Mouse (Mus musculus): ENCODE data around the gene Hfe. TPM values are rescaled to one million over a fixed set of nuclear protein-coding genes. Genes with fewer than 3 reads are reported as not detected.
A peak's percentile ranks its signal among the peaks of the same experiment; 100 is the strongest.
"Not testable (repeated sequence)": the region's sequence is repeated elsewhere in the genome, so short reads cannot be mapped to it uniquely, and the experiment has no call there.

Gene Hfe
- total and polyA plus RNA-seq, 3 experiments: 0.08 to 1.0 (median 0.39) TPM

- H3K9me3 ChIP-seq (replicated peaks; ENCODE audit: low read length); H3K79me2 ChIP-seq (replicated peaks; ENCODE audit: control insufficient read depth, extremely low read depth, insufficient read depth, poor library complexity, severe bottlenecking); H3K36me3 ChIP-seq (replicated peaks in 1 of 2; ENCODE audit: control insufficient read depth in 1 of 2, insufficient read depth in 1 of 2, low read length in 1 of 2); H3K27me3 ChIP-seq (replicated peaks); dilution Hi-C loops (cut with MboI; ENCODE audit: extremely low pct_ligation_motif_present, extremely low pct_unique_long_range_greater_than_20kb, low sequenced_read_pairs): not testable (repeated sequence)
- Histone ChIP-seq H3K27ac (ENCODE audit: insufficient read depth, low read depth) (peak within 1 kb of the TSS; percentile 95), H3K9ac (ENCODE audit: insufficient read depth, low read depth) (peak within 1 kb of the TSS; percentile 84), H3K4me2 (ENCODE audit: insufficient read depth, low read depth, poor library complexity, severe bottlenecking) (peak within 1 kb of the TSS; percentile 70), H3K4me3 (replicated peaks in 1 of 3; ENCODE audit: low read depth in 2 of 3, low read length in 2 of 3, poor library complexity in 1 of 3) (peak within 1 kb of the TSS; percentile 4 to 43 (median 34)), H3K4me1 (ENCODE audit: control insufficient read depth in 1 of 2, insufficient read depth in 2 of 2) (peaks cover 0 to 38% of the 10 kb centered on the region in 2 experiments; a peak in 2 of 4 replicates)
- in situ Hi-C loops (cut with MboI; ENCODE audit: low pct_ligation_motif_present, low pct_unique_long_range_greater_than_20kb, low sequenced_read_pairs): loop anchor here (25.0 kb wide), 1 partner anchor 1715 kb away; the partner anchor contains the start of genes Hist1h2ag, Hist1h2ah, Hist1h2bj and Hist1h2bk
- peak; percentile 14; the same call in 1 of the 2 replicates for TF ChIP-seq SIN3A (IDR thresholded peaks at IDR 0.05; ENCODE audit: low read length)
- TF ChIP-seq ZMIZ1 (IDR thresholded peaks at IDR 0.05; ENCODE audit: low read depth, low read length): peak; percentile 99
- peak; percentile 77; the same call in 1 of the 2 replicates for TF ChIP-seq TCF12 (IDR thresholded peaks at IDR 0.05; ENCODE audit: low read depth, low read length)
- TF ChIP-seq CHD2 (IDR thresholded peaks at IDR 0.05; ENCODE audit: low read length): peak; percentile 68
- TF ChIP-seq E2F4 (IDR thresholded peaks at IDR 0.05; ENCODE audit: insufficient replicate concordance, low read depth, low read length): peak; percentile 99
- peak; percentile 88; the same call in 1 of the 2 replicates for TF ChIP-seq POLR2A (IDR thresholded peaks at IDR 0.05; ENCODE audit: low read depth, low read length)
- peak; percentile 90 for TF ChIP-seq NELFE (IDR thresholded peaks at IDR 0.05; ENCODE audit: low read depth, low read length)
- peak; percentile 99 for TF ChIP-seq TBP (conservative IDR thresholded peaks at IDR 0.05; ENCODE audit: low read depth, low read length)
- peak; percentile 96 for DNase-seq (ENCODE audit: extremely low read depth)
Measured at GRCm38 (mm10) chr13:23752067-23752741, 41.5 kb upstream of the Hfe start, which contains the start of gene Hist1h3b. Gene Hist1h3b, plus strand, starts transcription at chr13:23752267.

- peak overlapping the region; percentile 95 for H3K27ac ChIP-seq (ENCODE audit: insufficient read depth, low read depth)
- no peaks in the 10 kb centered on the region for H3K36me3 ChIP-seq (replicated peaks in 1 of 2; ENCODE audit: control insufficient read depth in 1 of 2, insufficient read depth in 1 of 2, low read length in 1 of 2)
- no peaks in the 10 kb centered on the region for H3K27me3 ChIP-seq (replicated peaks)
- no peak for DNase-seq (ENCODE audit: extremely low read depth)
- peak overlapping the region; percentile 84 for H3K9ac ChIP-seq (ENCODE audit: insufficient read depth, low read depth)
- H3K4me1 ChIP-seq (ENCODE audit: control insufficient read depth in 1 of 2, insufficient read depth in 2 of 2): peaks cover 0 to 37% of the 10 kb centered on the region in 2 experiments; a peak in 2 of 4 replicates
- TF ChIP-seq NELFE (IDR thresholded peaks at IDR 0.05; ENCODE audit: low read depth, low read length) (no peak; the same call in 1 of the 2 replicates), MAX (IDR thresholded peaks at IDR 0.05; ENCODE audit: low read length) (no peak), SIN3A (IDR thresholded peaks at IDR 0.05; ENCODE audit: low read length) (peak; percentile 10; the same call in 1 of the 2 replicates), MYC (IDR thresholded peaks at IDR 0.05; ENCODE audit: low read depth, low read length) (0 out of 2 replicates have a peak, but pooled peaks have one; percentile 33), ZMIZ1 (IDR thresholded peaks at IDR 0.05; ENCODE audit: low read depth, low read length) (peak; percentile 98), ZKSCAN1 (IDR thresholded peaks at IDR 0.05; ENCODE audit: borderline replicate concordance, low read depth, low read length) (no peak), UBTF (IDR thresholded peaks at IDR 0.05; ENCODE audit: low read depth, low read length) (0 out of 2 replicates have a peak, but pooled peaks have one; percentile 99), IRF4 (IDR thresholded peaks at IDR 0.05; ENCODE audit: low read depth, low read length) (no peak), JUN (IDR thresholded peaks at IDR 0.05; ENCODE audit: insufficient read depth, low read depth, low read length) (no peak), E2F4 (IDR thresholded peaks at IDR 0.05; ENCODE audit: insufficient replicate concordance, low read depth, low read length) (no peak), CHD1 (IDR thresholded peaks at IDR 0.05; ENCODE audit: low read depth, low read length) (no peak), ETS1 (conservative IDR thresholded peaks at IDR 0.05; ENCODE audit: low read depth, low read length) (no peak), POLR2AphosphoS2 (IDR thresholded peaks at IDR 0.05; ENCODE audit: low read depth, low read length) (peak; percentile 97), JUND (conservative IDR thresholded peaks at IDR 0.05; ENCODE audit: low read depth, low read length) (no peak), POLR2A (IDR thresholded peaks at IDR 0.05; ENCODE audit: low read depth, low read length) (peak; percentile 90)
- H3K4me3 ChIP-seq (replicated peaks in 1 of 3; ENCODE audit: low read depth in 2 of 3, low read length in 2 of 3, poor library complexity in 1 of 3): peak overlapping the region in 2 of 3 experiments; percentile 34 to 40
- no peaks in the 10 kb centered on the region for H3K79me2 ChIP-seq (replicated peaks; ENCODE audit: control insufficient read depth, extremely low read depth, insufficient read depth, poor library complexity, severe bottlenecking)
- in situ Hi-C loops (cut with MboI; ENCODE audit: low pct_ligation_motif_present, low pct_unique_long_range_greater_than_20kb, low sequenced_read_pairs): loop anchor here (25.0 kb wide), 1 partner anchor 1714 kb away; the partner anchor contains the start of genes Hist1h2ag, Hist1h2ah, Hist1h2bj and Hist1h2bk
- dilution Hi-C loops (cut with MboI; ENCODE audit: extremely low pct_ligation_motif_present, extremely low pct_unique_long_range_greater_than_20kb, low sequenced_read_pairs): no loop called here
- H3K4me2 ChIP-seq (ENCODE audit: insufficient read depth, low read depth, poor library complexity, severe bottlenecking): peak overlapping the region; percentile 70; the same call in 1 of the 2 replicates
- no peaks in the 10 kb centered on the region for H3K9me3 ChIP-seq (replicated peaks; ENCODE audit: low read length)
Measured at GRCm38 (mm10) chr13:23751478-23751956, 40.9 kb upstream of the Hfe start.

Data from CH12.LX (cell line).